Mouse (Mus musculus) heart, adult 2 months (tissue): Measurements from ENCODE around the gene 1700012B07Rik. TPM values are rescaled to one million over a fixed set of nuclear protein-coding genes. Genes with fewer than 3 reads are reported as not detected.

Experiments
- DNase-seq, 2 experiments: peaks; one replicate each; pipeline ENCODE4 v3.0.0; 2021
- H3K27ac ChIP-seq: fragments of 200-600 bp; 2 replicates; pipeline ENCODE4 v1.8.1; 2022
- H3K27me3 ChIP-seq: fragments of 200-500 bp; 2 replicates; pipeline ENCODE4 v1.6.1; 2012; ENCODE audit warnings: mild to moderate bottlenecking, low read length, inconsistent platforms, mixed read lengths; ENCODE audit not compliant: control insufficient read depth, insufficient read depth
- H3K36me3 ChIP-seq: fragments of 200-500 bp; 2 replicates; pipeline ENCODE4 v1.6.1; 2012; ENCODE audit warnings: low read length, inconsistent platforms; ENCODE audit not compliant: control insufficient read depth, insufficient read depth
- H3K4me1 ChIP-seq: fragments of 200-500 bp; 2 replicates; pipeline ENCODE4 v1.6.1; 2011; ENCODE audit warnings: low read length; ENCODE audit not compliant: control insufficient read depth, insufficient read depth
- H3K4me3 ChIP-seq: fragments of 200-600 bp; 2 replicates; pipeline ENCODE4 v1.8.1; 2022
- H3K79me2 ChIP-seq: fragments of 200-500 bp; replicated peaks from 2 replicates; pipeline ENCODE4 v1.6.1; 2012; ENCODE audit warnings: mild to moderate bottlenecking, inconsistent platforms, low read length, moderate library complexity, mixed read lengths; ENCODE audit not compliant: control insufficient read depth, insufficient read depth
- H3K9ac ChIP-seq: fragments of 200-500 bp; 2 replicates; pipeline ENCODE4 v1.6.1; 2012; ENCODE audit warnings: low read depth, mild to moderate bottlenecking, control low read depth, inconsistent platforms, low read length, mixed read lengths
- CTCF ChIP-seq: fragments of 200-600 bp; IDR thresholded peaks from 2 replicates; pipeline ENCODE4 v1.8.1; 2022; ENCODE audit warnings: antibody characterized with exemption, mild to moderate bottlenecking, moderate library complexity
- EP300 ChIP-seq: fragments of 200-500 bp; IDR thresholded peaks from 2 replicates; pipeline ENCODE4 v1.6.1; 2011; ENCODE audit warnings: low read depth, low read length, control low read depth; ENCODE audit not compliant: insufficient read depth
- POLR2A ChIP-seq: fragments of 200-500 bp; IDR thresholded peaks from 2 replicates; pipeline ENCODE4 v1.6.1; 2011; ENCODE audit warnings: mild to moderate bottlenecking, low read depth, low read length, control low read depth; ENCODE audit not compliant: insufficient read depth
- WGBS: fragments of 180-500 bp; shearing (Covaris S2); methylation state at CpG from one replicate; pipeline ENCODE4 v1.1.7; 2018; 5-methylcytosine and 5-hydroxymethylcytosine counted together
- intact Hi-C: fragments of 180-260 bp; cut with DNase I; formaldehyde crosslinking; loops from one replicate; pipeline ENCODE4 v1.15.1; 2025
- polyA plus RNA-seq: library from polyadenylated mRNA; depleted of rRNA; stranded (reverse); fragments of >200 nt; gene quantifications from 2 replicates; pipeline ENCODE4 v1.2.3, GENCODE M21; 2012
- total RNA-seq, 2 experiments: library from RNA; stranded (reverse); gene quantifications; 2 replicates each; pipeline ENCODE4 v1.2.3; 2021

Gene 1700012B07Rik
- total and polyA plus RNA-seq, 3 experiments: not detected

- WGBS: 65% methylated on average over 5 of the region's 5 CpGs
- H3K4me3 ChIP-seq: no peak overlapping the region
- TF ChIP-seq POLR2A (no peak), CTCF (0 out of 2 replicates have a peak, but pooled peaks have one; percentile 4)
- no peak overlapping the region for H3K27ac ChIP-seq
- H3K27me3 ChIP-seq: no peaks in the 10 kb centered on the region
- no peak overlapping the region for H3K9ac ChIP-seq
- no peaks in the 10 kb centered on the region for H3K79me2 ChIP-seq
- H3K36me3 ChIP-seq: no peaks in the 10 kb centered on the region
- H3K4me1 ChIP-seq: no peaks in the 10 kb centered on the region
- intact Hi-C loops: no loop called here
- no peak for DNase-seq
Observed at GRCm38 (mm10) chr11:109769091-109769490, 58.8 kb downstream of the 1700012B07Rik start.

GRCm38 (mm10) chr11:109760063-109760462, 67.8 kb downstream of the 1700012B07Rik start:
- no peak overlapping the region for H3K9ac ChIP-seq
- WGBS: 80% methylated on average over 7 of the region's 7 CpGs
- intact Hi-C loops: no loop called here
- H3K36me3 ChIP-seq: no peaks in the 10 kb centered on the region
- DNase-seq: no peak
- H3K27me3 ChIP-seq: peaks cover 2% of the 10 kb centered on the region; the same call in 1 of the 2 replicates
- TF ChIP-seq EP300 (no peak), POLR2A (no peak), CTCF (no peak)
- no peak overlapping the region for H3K4me3 ChIP-seq
- H3K4me1 ChIP-seq: no peaks in the 10 kb centered on the region
- no peaks in the 10 kb centered on the region for H3K79me2 ChIP-seq
- no peak overlapping the region for H3K27ac ChIP-seq

- Histone ChIP-seq H3K79me2 (no peaks in the 10 kb centered on the region), H3K27ac (no peak overlapping the region), H3K4me1 (no peaks in the 10 kb centered on the region), H3K4me3 (no peak overlapping the region), H3K9ac (no peak overlapping the region), H3K36me3 (no peaks in the 10 kb centered on the region), H3K27me3 (peaks cover 2% of the 10 kb centered on the region; the same call in 1 of the 2 replicates)
- whole genome bisulfite sequencing: 92% methylated on average over 2 of the region's 2 CpGs
- intact Hi-C loops: no loop called here
- TF ChIP-seq CTCF (no peak), POLR2A (no peak), EP300 (no peak)
- DNase-seq: peak; percentile 26 to 40
Observed at GRCm38 (mm10) chr11:109758616-109759215, 69.1 kb downstream of the 1700012B07Rik start.

GRCm38 (mm10) chr11:109754105-109754602, 73.7 kb downstream of the 1700012B07Rik start:
- Histone ChIP-seq H3K27me3 (no peaks in the 10 kb centered on the region), H3K36me3 (no peaks in the 10 kb centered on the region), H3K4me1 (no peaks in the 10 kb centered on the region), H3K9ac (no peak overlapping the region), H3K27ac (no peak overlapping the region), H3K79me2 (no peaks in the 10 kb centered on the region), H3K4me3 (no peak overlapping the region)
- DNase-seq: no peak
- intact Hi-C loops: no loop called here
- TF ChIP-seq EP300 (no peak), POLR2A (no peak), CTCF (no peak)
- WGBS: 82% methylated on average over 7 of the region's 7 CpGs

GRCm38 (mm10) chr11:109751636-109752603, 75.9 kb downstream of the 1700012B07Rik start:
- intact Hi-C loops: no loop called here
- no peak for DNase-seq
- Histone ChIP-seq H3K4me3 (no peak overlapping the region), H3K79me2 (no peaks in the 10 kb centered on the region), H3K27me3 (no peaks in the 10 kb centered on the region), H3K9ac (no peak overlapping the region), H3K27ac (no peak overlapping the region), H3K4me1 (peaks cover 2% of the 10 kb centered on the region; the same call in 1 of the 2 replicates), H3K36me3 (no peaks in the 10 kb centered on the region)
- TF ChIP-seq POLR2A (no peak), CTCF (no peak), EP300 (no peak)
- WGBS: 65% methylated on average over 12 of the region's 12 CpGs

- H3K27ac ChIP-seq: no peak overlapping the region
Observed at GRCm38 (mm10) chr11:109745210-109745609, 82.6 kb downstream of the 1700012B07Rik start.

More at GRCm38 (mm10) chr11:109745210-109745609, 82.6 kb downstream of the 1700012B07Rik start:
- no peaks in the 10 kb centered on the region for H3K79me2 ChIP-seq
- H3K4me1 ChIP-seq: peaks cover 2% of the 10 kb centered on the region; the same call in 1 of the 2 replicates
- DNase-seq: no peak
- no peak for TF ChIP-seq CTCF
- no peak for TF ChIP-seq POLR2A
- no peak for TF ChIP-seq EP300
- no peaks in the 10 kb centered on the region for H3K27me3 ChIP-seq
- 52% methylated on average over 4 of the region's 4 CpGs for WGBS
- no peaks in the 10 kb centered on the region for H3K36me3 ChIP-seq
- H3K9ac ChIP-seq: no peak overlapping the region
- H3K4me3 ChIP-seq: no peak overlapping the region
- intact Hi-C loops: no loop called here
